Comparison of ENCODE assay signal across 15 mouse cellular contexts in genomic region chr8:48300061-48300460, GRCm38 (mm10).
A peak's percentile ranks its signal among the peaks of the same experiment; 100 is the strongest.
DNase-seq lines count a peak whose midpoint lies in the region; ATAC-seq lines count a peak whose summit lies in the region.
"Had no signal": no experiment of that assay in that cellular context is flagged by ENCODE, and none has a peak within 500 bp of the region (broad histone marks: within the 10 kb centered on the region; RNA-seq: fewer than 3 reads in every experiment).

No protein-coding gene starts in this region.

- no peak overlapping the region for H3K27ac ChIP-seq in heart, embryonic 12.5 days (ENCODE audit: poor library complexity, severe bottlenecking)
- H3K27ac ChIP-seq in embryonic facial prominence, embryonic 11.5 days (replicated peaks; ENCODE audit: low read depth, low read length) = no peak overlapping the region
- H3K27ac ChIP-seq in limb, embryonic 13.5 days = no peak overlapping the region
- no peak overlapping the region for H3K27ac ChIP-seq in intestine, embryonic 15.5 days
- H3K27ac ChIP-seq: heart, embryonic 13.5 days had no signal

- 76% methylated on average over 8 of the region's 8 CpGs for WGBS in heart, embryonic 12.5 days
- 34% methylated on average over 8 of the region's 8 CpGs for WGBS in embryonic facial prominence, embryonic 11.5 days
- WGBS in limb, embryonic 13.5 days = 9% methylated on average over 8 of the region's 8 CpGs
- 40% methylated on average over 8 of the region's 8 CpGs for WGBS in intestine, embryonic 15.5 days

- H3K4me1 ChIP-seq in heart, embryonic 12.5 days (replicated peaks) = no peaks in the 10 kb centered on the region
- H3K4me1 ChIP-seq in embryonic facial prominence, embryonic 11.5 days (ENCODE audit: control insufficient read depth, insufficient read depth, low read length) = no peaks in the 10 kb centered on the region
- peaks cover 36% of the 10 kb centered on the region for H3K4me1 ChIP-seq in limb, embryonic 13.5 days
- H3K4me1 ChIP-seq in intestine, embryonic 15.5 days (replicated peaks) = no peaks in the 10 kb centered on the region
- H3K4me1 ChIP-seq: heart, embryonic 13.5 days had no signal

- peak; percentile 54 for DNase-seq in heart, adult 11 months
- peak; percentile 72 for DNase-seq in A20 (ENCODE audit: low read depth, low spot score)
- DNase-seq in embryonic facial prominence, embryonic 11.5 days (ENCODE audit: low spot score) = peak; percentile 90
- DNase-seq in adrenal gland, adult (ENCODE audit: inconsistent age in 2 of 2, low spot score in 1 of 2) = no peak
- DNase-seq: adrenal gland, adult 8-10 months; kidney, adult 8-10 months; lung, postnatal 10 days; spleen, adult 18-20 months; thymus, adult 18-20 months had no signal

- no peak overlapping the region for H3K4me2 ChIP-seq in heart, embryonic 12.5 days
- no peak overlapping the region for H3K4me2 ChIP-seq in embryonic facial prominence, embryonic 11.5 days (ENCODE audit: low read depth, low read length)
- H3K4me2 ChIP-seq in limb, embryonic 13.5 days (replicated peaks) = peak overlapping the region; percentile 47
- H3K4me2 ChIP-seq in intestine, embryonic 15.5 days (replicated peaks) = no peak overlapping the region
- H3K4me2 ChIP-seq: heart, embryonic 13.5 days; midbrain, embryonic 15.5 days had no signal

- H3K36me3 ChIP-seq in heart, embryonic 12.5 days = 0 out of 2 replicates have a peak, but pooled peaks cover 12% of the 10 kb centered on the region
- H3K36me3 ChIP-seq in embryonic facial prominence, embryonic 11.5 days (replicated peaks; ENCODE audit: control insufficient read depth, insufficient read depth, low read depth, low read length) = peaks cover 2% of the 10 kb centered on the region; the same call in 1 of the 2 replicates
- H3K36me3 ChIP-seq in limb, embryonic 13.5 days = peaks cover 42% of the 10 kb centered on the region
- H3K36me3 ChIP-seq in intestine, embryonic 15.5 days = 0 out of 2 replicates have a peak, but pooled peaks cover 2% of the 10 kb centered on the region
- H3K36me3 ChIP-seq: midbrain, embryonic 15.5 days had no signal

- no peak overlapping the region for H3K4me3 ChIP-seq in heart, embryonic 12.5 days
- no peak overlapping the region for H3K4me3 ChIP-seq in embryonic facial prominence, embryonic 11.5 days (ENCODE audit: low read depth, low read length)
- no peak overlapping the region for H3K4me3 ChIP-seq in limb, embryonic 13.5 days
- H3K4me3 ChIP-seq in intestine, embryonic 15.5 days (replicated peaks) = no peak overlapping the region
- H3K4me3 ChIP-seq: heart, embryonic 13.5 days; midbrain, embryonic 15.5 days had no signal

- H3K9me3 ChIP-seq in heart, embryonic 12.5 days (replicated peaks) = 0 out of 2 replicates have a peak, but pooled peaks cover 2% of the 10 kb centered on the region
- no peaks in the 10 kb centered on the region for H3K9me3 ChIP-seq in embryonic facial prominence, embryonic 11.5 days (replicated peaks; ENCODE audit: control insufficient read depth, low read length)
- no peaks in the 10 kb centered on the region; the same call in 1 of the 2 replicates for H3K9me3 ChIP-seq in limb, embryonic 13.5 days
- no peaks in the 10 kb centered on the region for H3K9me3 ChIP-seq in intestine, embryonic 15.5 days
- H3K9me3 ChIP-seq: heart, embryonic 13.5 days; midbrain, embryonic 15.5 days had no signal

- ATAC-seq in heart, embryonic 12.5 days (ENCODE audit: insufficient number of reproducible peaks, low FRiP score) = no peak
- peak; percentile 66; the same call in 1 of the 2 replicates for ATAC-seq in embryonic facial prominence, embryonic 11.5 days (replicated peaks; ENCODE audit: insufficient number of reproducible peaks, low FRiP score, low TSS enrichment, low read depth)
- ATAC-seq in limb, embryonic 13.5 days (ENCODE audit: low FRiP score, low read depth) = peak; percentile 75
- no peak for ATAC-seq in megakaryocyte progenitor cell, adult 5-6 weeks (replicated peaks; ENCODE audit: poor library complexity)
- ATAC-seq in intestine, embryonic 15.5 days = no peak

- no peak overlapping the region for H3K9ac ChIP-seq in heart, embryonic 12.5 days
- no peak overlapping the region for H3K9ac ChIP-seq in embryonic facial prominence, embryonic 11.5 days (replicated peaks; ENCODE audit: low read length)
- no peak overlapping the region for H3K9ac ChIP-seq in limb, embryonic 13.5 days
- no peak overlapping the region for H3K9ac ChIP-seq in intestine, embryonic 15.5 days
- H3K9ac ChIP-seq: heart, embryonic 13.5 days; midbrain, embryonic 15.5 days had no signal

- H3K27me3 ChIP-seq in heart, embryonic 12.5 days (replicated peaks) = no peaks in the 10 kb centered on the region
- H3K27me3 ChIP-seq in embryonic facial prominence, embryonic 11.5 days (ENCODE audit: control insufficient read depth, insufficient read depth, low read length) = no peaks in the 10 kb centered on the region
- H3K27me3 ChIP-seq in limb, embryonic 13.5 days = peaks cover 35% of the 10 kb centered on the region
- no peaks in the 10 kb centered on the region for H3K27me3 ChIP-seq in intestine, embryonic 15.5 days (replicated peaks)
- H3K27me3 ChIP-seq: heart, embryonic 13.5 days; midbrain, embryonic 15.5 days had no signal

Comparison
In these comparisons a context has a peak if more than half of its experiments do, and no peak if none do; other contexts are left out.
1. DNase-seq: peak in heart, adult 11 months (single experiment), A20 (single experiment) and embryonic facial prominence, embryonic 11.5 days (single experiment); none in adrenal gland, adult (0 of 2).
2. ATAC-seq: peak in embryonic facial prominence, embryonic 11.5 days (single experiment) and limb, embryonic 13.5 days (single experiment); none in heart, embryonic 12.5 days (single experiment), megakaryocyte progenitor cell, adult 5-6 weeks (single experiment) and intestine, embryonic 15.5 days (single experiment).